Mouse (Mus musculus) small intestine, adult 2 months (tissue): ENCODE data around the gene Myo18a.

Experiments
- CTCF ChIP-seq: fragments of 200-500 bp; IDR thresholded peaks from 2 replicates; pipeline ENCODE4 v1.5.1; 2012; ENCODE audit warnings: low read depth, mild to moderate bottlenecking, control low read depth, inconsistent platforms, low read length, moderate library complexity, mixed read lengths; ENCODE audit not compliant: insufficient replicate concordance, insufficient read length; ENCODE audit errors: extremely low read depth
- POLR2A ChIP-seq: fragments of 200-500 bp; IDR thresholded peaks from 2 replicates; pipeline ENCODE4 v1.6.1; 2012; ENCODE audit warnings: low read depth, mild to moderate bottlenecking, control low read depth, inconsistent platforms, low read length, moderate library complexity

- TF ChIP-seq CTCF, result no peak
- TF ChIP-seq POLR2A, result no peak
Observed at GRCm38 (mm10) chr11:77876760-77877148, 113.7 kb downstream of the Myo18a start.
